Mouse (Mus musculus): ENCODE data around the gene Gm49387.

DNA sequence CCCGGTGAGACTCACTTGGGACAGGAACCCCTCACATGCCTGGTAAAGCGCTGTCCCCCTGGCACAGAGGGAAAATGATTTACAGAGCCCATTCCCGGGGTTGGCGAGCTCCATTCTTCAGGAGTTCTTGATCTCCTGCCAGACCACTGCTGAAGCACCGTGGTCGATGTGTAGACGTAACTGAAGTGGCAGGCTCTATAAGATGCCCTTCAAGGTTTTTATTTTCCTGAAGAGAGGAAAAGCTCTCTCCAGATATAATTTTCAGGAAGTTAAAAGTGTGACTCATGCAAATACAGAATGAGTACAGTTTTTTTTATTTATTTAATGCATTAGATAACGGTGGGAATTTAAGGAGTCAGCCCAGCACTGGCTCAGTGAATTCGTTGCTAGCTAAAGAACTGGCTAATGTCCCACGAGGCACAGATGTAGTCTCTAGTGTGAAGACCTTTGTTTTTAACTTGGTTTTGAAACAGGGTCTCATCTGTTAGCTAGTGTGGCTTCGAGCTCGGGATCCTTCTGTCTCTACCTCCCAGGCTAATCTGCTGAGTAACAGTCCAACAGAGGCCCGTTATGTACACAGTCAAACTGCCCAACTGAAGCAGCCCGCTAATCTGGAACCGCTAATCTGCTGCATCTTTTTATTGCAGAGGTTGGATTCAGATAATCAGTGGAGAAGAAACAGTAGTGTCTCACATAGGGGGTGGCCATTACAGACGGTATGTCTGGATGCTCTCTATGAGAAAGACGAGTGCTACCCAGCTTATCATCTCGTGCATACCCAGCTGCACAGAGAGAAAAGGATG is 23.6 kb upstream of the Gm49387 start:
- TF ChIP-seq CTCF (IDR thresholded peaks at IDR 0.05; ENCODE audit: low read depth, low read length) = no peak
- no peak for TF ChIP-seq POLR2A (IDR thresholded peaks at IDR 0.05; ENCODE audit: borderline replicate concordance, low read depth, low read length)
